Mouse (Mus musculus) cerebellum, postnatal 36 days (tissue): Measurements from ENCODE around the gene Pax5.

ENCODE experiments used
- DNase-seq, 2 experiments: peaks; one replicate each; pipeline ENCODE4 v3.0.0; 2021 to 2022; ENCODE audit warnings: mixed read lengths in 2 of 2

The Pax5 gene

GRCm38 (mm10) chr4:44664767-44665056 lies 45.6 kb downstream of the Pax5 start:
- no peak for DNase-seq

GRCm38 (mm10) chr4:44664004-44664766 lies 46.1 kb downstream of the Pax5 start:
- peak; percentile 50 for DNase-seq

- no peak for DNase-seq
Observed at GRCm38 (mm10) chr4:44663489-44663888, 46.8 kb downstream of the Pax5 start.

- DNase-seq: no peak
Observed at GRCm38 (mm10) chr4:44645181-44645580, 65.1 kb downstream of the Pax5 start.

- no peak for DNase-seq
Observed at GRCm38 (mm10) chr4:44641831-44642587, 68.3 kb downstream of the Pax5 start.

GRCm38 (mm10) chr4:44635618-44636017 lies 74.7 kb downstream of the Pax5 start:
- DNase-seq: no peak

GRCm38 (mm10) chr4:44633694-44634524 lies 76.4 kb downstream of the Pax5 start:
- DNase-seq: no peak

GRCm38 (mm10) chr4:44630059-44630458 lies 80.2 kb downstream of the Pax5 start:
- no peak for DNase-seq

GRCm38 (mm10) chr4:44627890-44628289 lies 82.4 kb downstream of the Pax5 start:
- no peak for DNase-seq

GRCm38 (mm10) chr4:44625108-44625424 lies 85.2 kb downstream of the Pax5 start:
- no peak for DNase-seq

GRCm38 (mm10) chr4:44624232-44625107 lies 85.8 kb downstream of the Pax5 start:
- no peak for DNase-seq

GRCm38 (mm10) chr4:44623435-44623727 lies 86.9 kb downstream of the Pax5 start:
- no peak for DNase-seq

GRCm38 (mm10) chr4:44622682-44623434 lies 87.4 kb downstream of the Pax5 start:
- DNase-seq: no peak

GRCm38 (mm10) chr4:44620241-44620640 lies 90.0 kb downstream of the Pax5 start:
- no peak for DNase-seq

- no peak for DNase-seq
Observed at GRCm38 (mm10) chr4:44614066-44614667, 96.1 kb downstream of the Pax5 start.

GRCm38 (mm10) chr4:44612392-44612791 lies 97.9 kb downstream of the Pax5 start:
- no peak for DNase-seq

- no peak for DNase-seq
Observed at GRCm38 (mm10) chr4:44605453-44605852, 104.8 kb downstream of the Pax5 start.

GRCm38 (mm10) chr4:44602257-44602801 lies 108.0 kb downstream of the Pax5 start:
- DNase-seq: no peak

- DNase-seq: peak; percentile 38
Observed at GRCm38 (mm10) chr4:44601370-44601769, 108.9 kb downstream of the Pax5 start.

- DNase-seq: peak; percentile 43 to 51
Observed at GRCm38 (mm10) chr4:44600875-44601274, 109.4 kb downstream of the Pax5 start.

- DNase-seq: peak; percentile 80 to 82
Observed at GRCm38 (mm10) chr4:44597965-44598364, 112.3 kb downstream of the Pax5 start.
